Mouse (Mus musculus) forebrain, postnatal 0 days (tissue): Measurements from ENCODE around the gene Shc1. TPM values are rescaled to one million over a fixed set of nuclear protein-coding genes. Genes with fewer than 3 reads are reported as not detected.

Experiments used
- ATAC-seq: fragments of 200-750 bp; cut with Nextera tagmentation; 2 replicates; pipeline ENCODE4 v1.8.0; 2017; ENCODE audit warnings: mild to moderate bottlenecking, moderate library complexity
- DNase-seq: peaks from one replicate; pipeline ENCODE4 v3.0.0-alpha.2; 2015
- H3K27ac ChIP-seq: fragments of 300-500 bp; sonication (generic); 2 replicates; pipeline ENCODE4 v1.5.1; 2014; ENCODE audit warnings: low read depth, mild to moderate bottlenecking, antibody characterized with exemption, low read length, moderate library complexity, mixed read lengths
- H3K27me3 ChIP-seq: fragments of 300-500 bp; sonication (generic); 2 replicates; pipeline ENCODE4 v1.6.1; 2014; ENCODE audit warnings: mild to moderate bottlenecking, low read length, mixed read lengths; ENCODE audit not compliant: insufficient read depth
- H3K36me3 ChIP-seq: fragments of 300-500 bp; sonication (generic); 2 replicates; pipeline ENCODE4 v1.6.1; 2014; ENCODE audit warnings: mild to moderate bottlenecking, moderate library complexity; ENCODE audit not compliant: insufficient read depth
- H3K4me1 ChIP-seq: fragments of 300-500 bp; sonication (generic); 2 replicates; pipeline ENCODE4 v1.6.1; 2014; ENCODE audit warnings: antibody characterized with exemption; ENCODE audit not compliant: insufficient read depth
- H3K4me2 ChIP-seq: fragments of 300-500 bp; sonication (generic); 2 replicates; pipeline ENCODE4 v1.6.1; 2014; ENCODE audit warnings: low read depth, mild to moderate bottlenecking, moderate library complexity
- H3K4me3 ChIP-seq: fragments of 300-500 bp; sonication (generic); 2 replicates; pipeline ENCODE4 v1.5.1; 2014; ENCODE audit warnings: low read depth, low read length, mixed read lengths
- H3K9ac ChIP-seq: fragments of 300-500 bp; sonication (generic); 2 replicates; pipeline ENCODE4 v1.6.1; 2014; ENCODE audit warnings: mild to moderate bottlenecking
- H3K9me3 ChIP-seq: fragments of 300-500 bp; sonication (generic); 2 replicates; pipeline ENCODE4 v1.6.1; 2016; ENCODE audit warnings: low read length
- CTCF ChIP-seq: sonication (generic); IDR thresholded peaks from 2 replicates; pipeline ENCODE4 v1.5.1; 2016; ENCODE audit warnings: antibody characterized with exemption, control low read depth, low read depth
- WGBS: fragments of 180-500 bp; shearing (Covaris S2); extraction: QIAGEN DNeasy Blood & Tissue Kit; methylation state at CpG from one replicate; pipeline ENCODE4 v1.1.7; 2014; 5-methylcytosine and 5-hydroxymethylcytosine counted together
- polyA plus RNA-seq: library from polyadenylated mRNA; unstranded; fragments of >200 nt; fragmentation: Nextera tagmentation; extraction: Ambion mirVana; gene quantifications from 2 replicates; pipeline ENCODE4 v1.2.1, GENCODE M21; 2015
- total RNA-seq: library from RNA; depleted of rRNA; stranded (reverse); fragments of >200 nt; gene quantifications from 2 replicates; pipeline ENCODE4 v1.2.3, GENCODE M21; 2014

The Shc1 gene
- total and polyA plus RNA-seq, 2 experiments from 2014 or later = 11.8 to 19.8 TPM

GRCm38 (mm10) chr3:89409701-89410100 lies 8.5 kb upstream of the Shc1 start:
- H3K9me3 ChIP-seq = no peaks in the 10 kb centered on the region
- WGBS = 94% methylated on average over 3 of the region's 3 CpGs

GRCm38 (mm10) chr3:89410864-89411263 lies 7.4 kb upstream of the Shc1 start:
- H3K9ac ChIP-seq = peak overlapping the region; percentile 39
- ATAC-seq (no peak), DNase-seq (no peak)
- H3K27ac ChIP-seq = peak overlapping the region; percentile 35
- peak overlapping the region; percentile 41 for H3K4me3 ChIP-seq
- H3K4me2 ChIP-seq = peak overlapping the region; percentile 70
- H3K27me3 ChIP-seq = no peaks in the 10 kb centered on the region
- 83% methylated on average over 10 of the region's 10 CpGs for WGBS
- TF ChIP-seq CTCF = no peak
- no peaks in the 10 kb centered on the region for H3K9me3 ChIP-seq
- peaks cover 4% of the 10 kb centered on the region; the same call in 1 of the 2 replicates for H3K4me1 ChIP-seq
- peaks cover 14% of the 10 kb centered on the region for H3K36me3 ChIP-seq

More at GRCm38 (mm10) chr3:89409701-89410100, 8.5 kb upstream of the Shc1 start:
- ATAC-seq (no peak), DNase-seq (no peak)
- no peak for TF ChIP-seq CTCF
- Histone ChIP-seq H3K4me3 (no peak overlapping the region), H3K27me3 (no peaks in the 10 kb centered on the region), H3K27ac (no peak overlapping the region), H3K9ac (no peak overlapping the region), H3K36me3 (peaks cover 22% of the 10 kb centered on the region), H3K4me1 (peaks cover 4% of the 10 kb centered on the region; the same call in 1 of the 2 replicates), H3K4me2 (no peak overlapping the region)

- Histone ChIP-seq H3K4me3 (peak within 1 kb of the TSS; percentile 41), H3K9me3 (no peaks in the 10 kb centered on the region), H3K4me2 (peak within 1 kb of the TSS; percentile 70), H3K4me1 (peaks cover 4% of the 10 kb centered on the region; the same call in 1 of the 2 replicates), H3K27ac (peak within 1 kb of the TSS; percentile 35), H3K36me3 (peaks cover 13% of the 10 kb centered on the region), H3K9ac (peak within 1 kb of the TSS; percentile 39), H3K27me3 (no peaks in the 10 kb centered on the region)
- peak; percentile 100 for ATAC-seq
- peak; percentile 100 for DNase-seq
- TF ChIP-seq CTCF = no peak
- 5% methylated on average over 28 of the region's 28 CpGs for WGBS
Observed at GRCm38 (mm10) chr3:89411490-89412393, 6.5 kb upstream of the Shc1 start, which contains the start of gene Flad1. Flad1 (minus strand) TSS chr3:89411870.

GRCm38 (mm10) chr3:89416158-89416557 lies 2.1 kb upstream of the Shc1 start:
- WGBS = 95% methylated on average over 8 of the region's 8 CpGs

GRCm38 (mm10) chr3:89417131-89417530 lies 1.1 kb upstream of the Shc1 start:
- no peak for TF ChIP-seq CTCF
- DNase-seq (no peak), ATAC-seq (no peak)
- Histone ChIP-seq H3K9me3 (no peaks in the 10 kb centered on the region), H3K4me2 (peak overlapping the region; percentile 83), H3K27me3 (no peaks in the 10 kb centered on the region), H3K4me3 (peak overlapping the region; percentile 67), H3K4me1 (peaks cover 16% of the 10 kb centered on the region), H3K27ac (no peak overlapping the region), H3K9ac (peak overlapping the region; percentile 40; the same call in 1 of the 2 replicates), H3K36me3 (peaks cover 4% of the 10 kb centered on the region; the same call in 1 of the 2 replicates)
- 26% methylated on average over 2 of the region's 2 CpGs for WGBS

More at GRCm38 (mm10) chr3:89416158-89416557, 2.1 kb upstream of the Shc1 start:
- TF ChIP-seq CTCF = no peak
- no peak overlapping the region for H3K4me3 ChIP-seq
- H3K4me2 ChIP-seq = no peak overlapping the region
- no peak for DNase-seq
- no peak overlapping the region for H3K27ac ChIP-seq
- no peaks in the 10 kb centered on the region for H3K27me3 ChIP-seq
- H3K36me3 ChIP-seq = peaks cover 4% of the 10 kb centered on the region; the same call in 1 of the 2 replicates
- H3K9ac ChIP-seq = no peak overlapping the region
- no peaks in the 10 kb centered on the region for H3K9me3 ChIP-seq
- H3K4me1 ChIP-seq = peaks cover 18% of the 10 kb centered on the region
- no peak for ATAC-seq

- no peaks in the 10 kb centered on the region for H3K27me3 ChIP-seq
- peak overlapping the region; percentile 67 for H3K4me3 ChIP-seq
- H3K4me2 ChIP-seq = peak overlapping the region; percentile 83
- DNase-seq = no peak
- H3K4me1 ChIP-seq = peaks cover 16% of the 10 kb centered on the region
- TF ChIP-seq CTCF = no peak
- no peak overlapping the region for H3K27ac ChIP-seq
- H3K9ac ChIP-seq = peak overlapping the region; percentile 40
- 1% methylated on average over 20 of the region's 20 CpGs for WGBS
- ATAC-seq = peak; percentile 56
- no peaks in the 10 kb centered on the region for H3K9me3 ChIP-seq
- peaks cover 4% of the 10 kb centered on the region; the same call in 1 of the 2 replicates for H3K36me3 ChIP-seq
Observed at GRCm38 (mm10) chr3:89417840-89418169, 438 bp upstream of the Shc1 start.

GRCm38 (mm10) chr3:89418861-89419250 lies 613 bp downstream of the Shc1 start:
- Histone ChIP-seq H3K27ac (peak overlapping the region; percentile 80), H3K4me3 (peak overlapping the region; percentile 67), H3K4me1 (peaks cover 16% of the 10 kb centered on the region), H3K36me3 (peaks cover 4% of the 10 kb centered on the region; the same call in 1 of the 2 replicates), H3K9ac (peak overlapping the region; percentile 46), H3K4me2 (peak overlapping the region; percentile 83), H3K27me3 (no peaks in the 10 kb centered on the region), H3K9me3 (no peaks in the 10 kb centered on the region)
- DNase-seq (no peak), ATAC-seq (no peak)
- no peak for TF ChIP-seq CTCF
- WGBS = 2% methylated on average over 16 of the region's 16 CpGs
